Mouse (Mus musculus) MEL (cell line): ENCODE measurements at regions not wholly inside any gene's neighbourhood (a gene's known extent, or its start where the extent isn't known, plus 50 kb on each side); places are given as distances from the start of the nearest gene placed in this dataset.

Experiments used
- CHD2 ChIP-seq: IDR thresholded peaks from 2 replicates; pipeline ENCODE4 v1.6.1; 2011; ENCODE audit warnings: low read length, improper control_type of control experiment
- CTCF ChIP-seq, 3 experiments: IDR thresholded peaks in 2 of 3; conservative IDR thresholded peaks in 1 of 3; 2 replicates each; pipeline ENCODE4 v1.5.1; 2011 to 2012; ENCODE audit warnings: low read length in 3 of 3, low read depth in 2 of 3, mild to moderate bottlenecking in 2 of 3, improper control_type of control experiment in 1 of 3, inconsistent platforms in 1 of 3, mixed read lengths in 1 of 3, moderate library complexity in 1 of 3; ENCODE audit not compliant: control insufficient read depth in 1 of 3, insufficient read depth in 1 of 3, poor library complexity in 1 of 3, severe bottlenecking in 1 of 3
- GABPA ChIP-seq: IDR thresholded peaks from 2 replicates; pipeline ENCODE4 v1.6.1; 2012; ENCODE audit warnings: low read depth, mild to moderate bottlenecking, inconsistent platforms, low read length, improper control_type of control experiment, moderate library complexity
- HCFC1 ChIP-seq: IDR thresholded peaks from 2 replicates; pipeline ENCODE4 v1.6.1; 2012; ENCODE audit warnings: low read depth, mild to moderate bottlenecking, inconsistent platforms, low read length, improper control_type of control experiment, moderate library complexity
- JUND ChIP-seq: IDR thresholded peaks from 2 replicates; pipeline ENCODE4 v1.6.1; 2011; ENCODE audit warnings: low read depth, mild to moderate bottlenecking, improper control_type of control experiment, low read length
- MAX ChIP-seq: IDR thresholded peaks from 2 replicates; pipeline ENCODE4 v1.6.1; 2011; ENCODE audit warnings: low read length, improper control_type of control experiment
- MAZ ChIP-seq: IDR thresholded peaks from 2 replicates; pipeline ENCODE4 v1.6.1; 2012; ENCODE audit warnings: low read depth, mild to moderate bottlenecking, inconsistent platforms, low read length, improper control_type of control experiment
- POLR2A ChIP-seq, 2 experiments: IDR thresholded peaks; 2 replicates each; pipeline ENCODE4 v1.6.1; 2011 to 2012; ENCODE audit warnings: low read length in 2 of 2, mild to moderate bottlenecking in 2 of 2, control low read depth in 1 of 2, improper control_type of control experiment in 1 of 2, low read depth in 1 of 2, moderate library complexity in 1 of 2; ENCODE audit not compliant: control insufficient read depth in 1 of 2, insufficient read depth in 1 of 2, poor library complexity in 1 of 2
- SIN3A ChIP-seq: IDR thresholded peaks from 2 replicates; pipeline ENCODE4 v1.6.1; 2012; ENCODE audit warnings: low read length, improper control_type of control experiment, inconsistent platforms
- SMC3 ChIP-seq: IDR thresholded peaks from 2 replicates; pipeline ENCODE4 v1.6.1; 2011; ENCODE audit warnings: low read depth, low read length, improper control_type of control experiment
- TAL1 ChIP-seq: IDR thresholded peaks from 2 replicates; pipeline ENCODE4 v1.6.1; 2012; ENCODE audit warnings: mild to moderate bottlenecking, inconsistent platforms, low read length, moderate library complexity, mixed read lengths
- ZKSCAN1 ChIP-seq: IDR thresholded peaks from 2 replicates; pipeline ENCODE4 v1.6.1; 2012; ENCODE audit warnings: low read depth, mild to moderate bottlenecking, inconsistent platforms, low read length, improper control_type of control experiment, moderate library complexity
- ZMIZ1 ChIP-seq: IDR thresholded peaks from 2 replicates; pipeline ENCODE4 v1.6.1; 2012; ENCODE audit warnings: low read depth, mild to moderate bottlenecking, inconsistent platforms, low read length, improper control_type of control experiment, moderate library complexity

- TF ChIP-seq CTCF (IDR thresholded peaks at IDR 0.05 in 2 of 3, conservative IDR thresholded peaks at IDR 0.05 in 1 of 3; ENCODE audit: control insufficient read depth in 1 of 3, insufficient read depth in 1 of 3, low read depth in 2 of 3, low read length in 3 of 3, poor library complexity in 1 of 3, severe bottlenecking in 1 of 3) (no peak), HCFC1 (no peak), TAL1 (no peak), CHD2 (no peak), SMC3 (no peak), MAZ (no peak), GABPA (no peak), POLR2A (IDR thresholded peaks at IDR 0.05; ENCODE audit: control insufficient read depth in 1 of 2, insufficient read depth in 1 of 2, low read depth in 1 of 2, low read length in 2 of 2, poor library complexity in 1 of 2) (no peak), ZMIZ1 (no peak), MAX (no peak), SIN3A (no peak), JUND (no peak), ZKSCAN1 (no peak)
Measured at GRCm38 (mm10) chr13:44332716-44333240, 396.5 kb upstream of the Jarid2 start.
